Mouse (Mus musculus) liver, embryonic 11.5 days (tissue): ENCODE measurements around the gene Csnk1e. TPM values are rescaled to one million over a fixed set of nuclear protein-coding genes. Genes with fewer than 3 reads are reported as not detected.
A peak's percentile ranks its signal among the peaks of the same experiment; 100 is the strongest.

Experiments used
- ATAC-seq: fragments of 200-750 bp; cut with Nextera tagmentation; replicated peaks from 2 replicates; pipeline ENCODE4 v1.8.0; 2017; ENCODE audit warnings: moderate number of reproducible peaks, mild to moderate bottlenecking, moderate TSS enrichment, moderate library complexity; ENCODE audit not compliant: low FRiP score
- DNase-seq: peaks from one replicate; pipeline ENCODE4 v3.0.0-alpha.2; 2017; ENCODE audit warnings: low spot score
- H3K27ac ChIP-seq: fragments of 300-500 bp; sonication (generic); 2 replicates; pipeline ENCODE4 v1.5.1; 2014; ENCODE audit warnings: mild to moderate bottlenecking, low read depth, low read length, control low read depth
- H3K27me3 ChIP-seq: fragments of 300-500 bp; sonication (generic); replicated peaks from 2 replicates; pipeline ENCODE4 v1.6.1; 2014; ENCODE audit warnings: low read length, mixed read lengths; ENCODE audit not compliant: control insufficient read depth, insufficient read depth
- H3K36me3 ChIP-seq: fragments of 300-500 bp; sonication (generic); 2 replicates; pipeline ENCODE4 v1.6.1; 2014; ENCODE audit warnings: mild to moderate bottlenecking, low read length, moderate library complexity, mixed read lengths; ENCODE audit not compliant: control insufficient read depth, insufficient read depth
- H3K4me1 ChIP-seq: fragments of 300-500 bp; sonication (generic); replicated peaks from 2 replicates; pipeline ENCODE4 v1.6.1; 2014; ENCODE audit warnings: low read length, mixed read lengths; ENCODE audit not compliant: control insufficient read depth, insufficient read depth
- H3K4me2 ChIP-seq: fragments of 300-500 bp; sonication (generic); 2 replicates; pipeline ENCODE4 v1.6.1; 2014; ENCODE audit warnings: mild to moderate bottlenecking, control low read depth, moderate library complexity
- H3K4me3 ChIP-seq: fragments of 300-500 bp; sonication (generic); 2 replicates; pipeline ENCODE4 v1.5.1; 2014; ENCODE audit warnings: low read depth, low read length, control low read depth
- H3K9ac ChIP-seq: fragments of 300-500 bp; sonication (generic); 2 replicates; pipeline ENCODE4 v1.6.1; 2014; ENCODE audit warnings: low read depth, low read length, control low read depth
- H3K9me3 ChIP-seq: fragments of 300-500 bp; sonication (generic); 2 replicates; pipeline ENCODE4 v1.6.1; 2016; ENCODE audit warnings: low read length, inconsistent platforms, mixed read lengths; ENCODE audit not compliant: control insufficient read depth
- WGBS: fragments of 180-500 bp; shearing (Covaris S2); extraction: QIAGEN DNeasy Blood & Tissue Kit; methylation state at CpG from one replicate; pipeline ENCODE4 v1.1.7; 2014; 5-methylcytosine and 5-hydroxymethylcytosine counted together
- polyA plus RNA-seq: library from polyadenylated mRNA; unstranded; fragments of >200 nt; fragmentation: Nextera tagmentation; extraction: Ambion mirVana; gene quantifications from 2 replicates; pipeline ENCODE4 v1.2.1, GENCODE M21; 2014

The Csnk1e gene
- polyA plus RNA-seq, 1 experiment from 2014 or later: 42.5 TPM

GRCm38 (mm10) chr15:79440651-79441330, 14.6 kb downstream of the Csnk1e start:
- H3K4me3 ChIP-seq: peak overlapping the region; percentile 89
- H3K9me3 ChIP-seq: no peaks in the 10 kb centered on the region
- H3K27ac ChIP-seq: peak overlapping the region; percentile 92
- peaks cover 52% of the 10 kb centered on the region for H3K4me1 ChIP-seq
- DNase-seq (no peak), ATAC-seq (no peak)
- peak overlapping the region; percentile 83 for H3K4me2 ChIP-seq
- H3K27me3 ChIP-seq: no peaks in the 10 kb centered on the region
- 29% methylated on average over 11 of the region's 11 CpGs for WGBS
- H3K9ac ChIP-seq: peak overlapping the region; percentile 92
- H3K36me3 ChIP-seq: peaks cover 7% of the 10 kb centered on the region

- peak overlapping the region; percentile 89 for H3K4me3 ChIP-seq
- H3K4me1 ChIP-seq: peaks cover 55% of the 10 kb centered on the region
- no peaks in the 10 kb centered on the region for H3K27me3 ChIP-seq
- H3K9me3 ChIP-seq: no peaks in the 10 kb centered on the region
- H3K27ac ChIP-seq: no peak overlapping the region
- peaks cover 7% of the 10 kb centered on the region for H3K36me3 ChIP-seq
- no peak for ATAC-seq
- H3K4me2 ChIP-seq: peak overlapping the region; percentile 83
- 80% methylated on average over 4 of the region's 4 CpGs for WGBS
- DNase-seq: no peak
- no peak overlapping the region for H3K9ac ChIP-seq
Measured at GRCm38 (mm10) chr15:79440223-79440622, 15.1 kb downstream of the Csnk1e start.

- H3K9ac ChIP-seq: no peak overlapping the region
- H3K4me3 ChIP-seq: no peak overlapping the region
Measured at GRCm38 (mm10) chr15:79439386-79439785, 16.0 kb downstream of the Csnk1e start.

GRCm38 (mm10) chr15:79438816-79439215, 16.6 kb downstream of the Csnk1e start:
- Histone ChIP-seq H3K4me2 (no peak overlapping the region), H3K36me3 (peaks cover 16% of the 10 kb centered on the region), H3K9ac (no peak overlapping the region), H3K9me3 (no peaks in the 10 kb centered on the region), H3K27ac (no peak overlapping the region), H3K4me1 (peaks cover 53% of the 10 kb centered on the region), H3K4me3 (no peak overlapping the region), H3K27me3 (no peaks in the 10 kb centered on the region)
- ATAC-seq: no peak
- 80% methylated on average over 8 of the region's 8 CpGs for WGBS
- DNase-seq: no peak

More at GRCm38 (mm10) chr15:79439386-79439785, 16.0 kb downstream of the Csnk1e start:
- H3K36me3 ChIP-seq: peaks cover 10% of the 10 kb centered on the region
- H3K27me3 ChIP-seq: no peaks in the 10 kb centered on the region
- ATAC-seq: no peak
- no peak overlapping the region; the same call in 1 of the 2 replicates for H3K4me2 ChIP-seq
- DNase-seq: no peak
- H3K4me1 ChIP-seq: peaks cover 56% of the 10 kb centered on the region
- WGBS: 81% methylated on average over 4 of the region's 4 CpGs
- H3K27ac ChIP-seq: no peak overlapping the region
- H3K9me3 ChIP-seq: no peaks in the 10 kb centered on the region

GRCm38 (mm10) chr15:79438209-79438810, 17.1 kb downstream of the Csnk1e start:
- Histone ChIP-seq H3K27ac (no peak overlapping the region), H3K27me3 (no peaks in the 10 kb centered on the region), H3K36me3 (peaks cover 17% of the 10 kb centered on the region), H3K4me1 (peaks cover 55% of the 10 kb centered on the region), H3K4me2 (no peak overlapping the region), H3K9me3 (no peaks in the 10 kb centered on the region), H3K4me3 (no peak overlapping the region), H3K9ac (no peak overlapping the region)
- ATAC-seq (no peak), DNase-seq (no peak)
- 77% methylated on average over 6 of the region's 6 CpGs for WGBS

GRCm38 (mm10) chr15:79437541-79438208, 17.7 kb downstream of the Csnk1e start:
- no peaks in the 10 kb centered on the region for H3K27me3 ChIP-seq
- H3K4me2 ChIP-seq: no peak overlapping the region
- no peaks in the 10 kb centered on the region for H3K9me3 ChIP-seq
- H3K36me3 ChIP-seq: peaks cover 17% of the 10 kb centered on the region
- H3K4me1 ChIP-seq: peaks cover 57% of the 10 kb centered on the region
- no peak for ATAC-seq
- H3K4me3 ChIP-seq: no peak overlapping the region
- no peak for DNase-seq
- WGBS: 79% methylated on average over 12 of the region's 12 CpGs
- no peak overlapping the region for H3K27ac ChIP-seq
- H3K9ac ChIP-seq: no peak overlapping the region

GRCm38 (mm10) chr15:79436481-79436921, 18.9 kb downstream of the Csnk1e start:
- no peaks in the 10 kb centered on the region for H3K9me3 ChIP-seq

GRCm38 (mm10) chr15:79435191-79435671, 20.1 kb downstream of the Csnk1e start:
- Histone ChIP-seq H3K27ac (peak overlapping the region; percentile 60), H3K9ac (peak overlapping the region; percentile 41; the same call in 1 of the 2 replicates), H3K4me1 (peaks cover 58% of the 10 kb centered on the region), H3K9me3 (no peaks in the 10 kb centered on the region), H3K27me3 (no peaks in the 10 kb centered on the region), H3K4me3 (no peak overlapping the region), H3K36me3 (peaks cover 22% of the 10 kb centered on the region), H3K4me2 (peak overlapping the region; percentile 21)
- DNase-seq (no peak), ATAC-seq (no peak)
- 30% methylated on average over 7 of the region's 7 CpGs for WGBS

More at GRCm38 (mm10) chr15:79436481-79436921, 18.9 kb downstream of the Csnk1e start:
- no peak for ATAC-seq
- H3K27ac ChIP-seq: no peak overlapping the region
- no peak overlapping the region for H3K9ac ChIP-seq
- H3K4me3 ChIP-seq: no peak overlapping the region
- H3K27me3 ChIP-seq: no peaks in the 10 kb centered on the region
- H3K4me1 ChIP-seq: peaks cover 64% of the 10 kb centered on the region
- no peak for DNase-seq
- 58% methylated on average over 7 of the region's 7 CpGs for WGBS
- no peak overlapping the region for H3K4me2 ChIP-seq
- H3K36me3 ChIP-seq: peaks cover 17% of the 10 kb centered on the region
